Mouse (Mus musculus) layer of hippocampus, adult 18-20 months (tissue): ENCODE results near the gene Slc8a3. TPM values are rescaled to one million over a fixed set of nuclear protein-coding genes. Genes with fewer than 3 reads are reported as not detected.
"Not testable (repeated sequence)": the region's sequence is repeated elsewhere in the genome, so short reads cannot be mapped to it uniquely, and the experiment has no call there.

ENCODE experiments used
- DNase-seq, 2 experiments: peaks; one replicate each; pipeline ENCODE4 v3.0.0; 2022; ENCODE audit warnings: low spot score in 2 of 2
- long read RNA-seq: library from polyadenylated mRNA; stranded (forward); transcript quantifications from one replicate; pipeline ENCODE4 v2.0.0, GENCODE M21; 2021
- total RNA-seq, 2 experiments: library from RNA; stranded (reverse); gene quantifications; 2 replicates each; pipeline ENCODE4 v1.2.3; 2021

The Slc8a3 gene
- total RNA-seq: 10 to 100 TPM; 13.0 to 14.0 TPM
- long read RNA-seq, full-length matches to known transcripts: 2 of 6 reads
- long read RNA-seq, partial matches to known transcripts: 2 of 6 reads
- long read RNA-seq, other reads (novel, unspliced or antisense): 2 of 6 reads

- peak; percentile 11 to 61 for DNase-seq
Observed at GRCm38 (mm10) chr12:81332875-81333421, at the start of gene Slc8a3. Slc8a3 (minus strand) TSS chr12:81333180.

- not testable (repeated sequence) for DNase-seq
Observed at GRCm38 (mm10) chr12:81379364-81379763, 46.4 kb upstream of the Slc8a3 start, which contains the start of gene Gm4787. Gm4787 (minus strand) TSS chr12:81379464.

- no peak for DNase-seq
Observed at GRCm38 (mm10) chr12:81333841-81334240, 861 bp upstream of the Slc8a3 start.

- DNase-seq: peak; percentile 22 to 65
Observed at GRCm38 (mm10) chr12:81331937-81332874, 774 bp downstream of the Slc8a3 start.

- DNase-seq: no peak
Observed at GRCm38 (mm10) chr12:81331046-81331638, 1.8 kb downstream of the Slc8a3 start.

- DNase-seq: no peak
Observed at GRCm38 (mm10) chr12:81324991-81325390, 8.0 kb downstream of the Slc8a3 start.

GRCm38 (mm10) chr12:81324116-81324515, 8.9 kb downstream of the Slc8a3 start:
- DNase-seq: peak; percentile 18 to 67

GRCm38 (mm10) chr12:81321021-81321420, 12.0 kb downstream of the Slc8a3 start:
- no peak for DNase-seq

GRCm38 (mm10) chr12:81317811-81318210, 15.2 kb downstream of the Slc8a3 start:
- DNase-seq: no peak

GRCm38 (mm10) chr12:81315953-81316352, 17.0 kb downstream of the Slc8a3 start:
- DNase-seq: peak in 1 of 2 experiments; percentile 23

GRCm38 (mm10) chr12:81303626-81304025, 29.4 kb downstream of the Slc8a3 start:
- DNase-seq: no peak

- no peak for DNase-seq
Observed at GRCm38 (mm10) chr12:81294613-81295012, 38.4 kb downstream of the Slc8a3 start.

- DNase-seq: peak in 1 of 2 experiments; percentile 24
Observed at GRCm38 (mm10) chr12:81278031-81278430, 54.9 kb downstream of the Slc8a3 start.

GRCm38 (mm10) chr12:81274616-81275015, 58.4 kb downstream of the Slc8a3 start:
- DNase-seq: no peak

GRCm38 (mm10) chr12:81273333-81273732, 59.6 kb downstream of the Slc8a3 start:
- DNase-seq: no peak

- no peak for DNase-seq
Observed at GRCm38 (mm10) chr12:81269246-81269645, 63.7 kb downstream of the Slc8a3 start.

GRCm38 (mm10) chr12:81262821-81263220, 70.2 kb downstream of the Slc8a3 start:
- DNase-seq: no peak

- no peak for DNase-seq
Observed at GRCm38 (mm10) chr12:81258215-81258614, 74.8 kb downstream of the Slc8a3 start.

GRCm38 (mm10) chr12:81245411-81245810, 87.6 kb downstream of the Slc8a3 start:
- DNase-seq: no peak

GRCm38 (mm10) chr12:81244954-81245353, 88.0 kb downstream of the Slc8a3 start:
- DNase-seq: peak in 1 of 2 experiments; percentile 8

- no peak for DNase-seq
Observed at GRCm38 (mm10) chr12:81244492-81244891, 88.5 kb downstream of the Slc8a3 start.

- DNase-seq: no peak
Observed at GRCm38 (mm10) chr12:81241676-81242075, 91.3 kb downstream of the Slc8a3 start.
